18 mouse cellular contexts compared by ENCODE assay signal in genomic region chr5:141091676-141092075, GRCm38 (mm10).
"Had no signal": no experiment of that assay in that cellular context is flagged by ENCODE, and none has a peak within 500 bp of the region (broad histone marks: within the 10 kb centered on the region; RNA-seq: fewer than 3 reads in every experiment).

No protein-coding gene starts in this region.

- ATAC-seq: intestine, postnatal 0 days had no signal

- H3K4me2 ChIP-seq: liver, embryonic 13.5 days; neural tube, embryonic 12.5 days; neural tube, embryonic 15.5 days had no signal

- H3K27ac ChIP-seq: kidney, postnatal 0 days; layer of hippocampus, adult 2 months; liver, embryonic 13.5 days; neural tube, embryonic 12.5 days; neural tube, embryonic 15.5 days; stomach, postnatal 0 days had no signal

- H3K36me3 ChIP-seq: liver, embryonic 13.5 days; neural tube, embryonic 12.5 days; neural tube, embryonic 15.5 days had no signal

- H3K4me3 ChIP-seq: layer of hippocampus, adult 2 months; liver, embryonic 13.5 days; neural tube, embryonic 12.5 days; neural tube, embryonic 15.5 days had no signal

- H3K9me3 ChIP-seq: liver, embryonic 13.5 days; neural tube, embryonic 12.5 days; neural tube, embryonic 15.5 days had no signal

- H3K4me1 ChIP-seq: liver, embryonic 13.5 days; neural tube, embryonic 12.5 days; neural tube, embryonic 15.5 days had no signal

- H3K27me3 ChIP-seq: liver, embryonic 13.5 days; neural tube, embryonic 12.5 days; neural tube, embryonic 15.5 days had no signal

- H3K9ac ChIP-seq: liver, embryonic 13.5 days; neural tube, embryonic 12.5 days; neural tube, embryonic 15.5 days had no signal

- DNase-seq: kidney, adult 2 months; kidney, postnatal 25 days; layer of hippocampus, adult 9-11 months; liver, embryonic 13.5 days; lung, adult 2 months; lung, postnatal 14 days; lung, postnatal 4 days; right cerebral cortex, postnatal 14 days; right cerebral cortex, postnatal 4 days; thymus, adult 2 months; thymus, postnatal 14 days; thymus, postnatal 4 days had no signal
